Mouse (Mus musculus) adrenal gland, adult 18-20 months (tissue): ENCODE data around the gene B3gnt3. TPM values are rescaled to one million over a fixed set of nuclear protein-coding genes. Genes with fewer than 3 reads are reported as not detected.
"Not testable (repeated sequence)": the region's sequence is repeated elsewhere in the genome, so short reads cannot be mapped to it uniquely, and the experiment has no call there.

Experiments used
- DNase-seq, 2 experiments: peaks; one replicate each; pipeline ENCODE4 v3.0.0; 2021 to 2022; ENCODE audit warnings: low spot score in 2 of 2
- total RNA-seq, 2 experiments: library from RNA; stranded (reverse); gene quantifications; 1 replicate in 1 of 2; 2 replicates in 1 of 2; pipeline ENCODE4 v1.2.3; 2021

The B3gnt3 gene
- total RNA-seq, 2 experiments from 2014 or later: 3.5 to 4.3 TPM

- DNase-seq: no peak
Observed at GRCm38 (mm10) chr8:71715531-71715930, 13.9 kb upstream of the B3gnt3 start.

DNA sequence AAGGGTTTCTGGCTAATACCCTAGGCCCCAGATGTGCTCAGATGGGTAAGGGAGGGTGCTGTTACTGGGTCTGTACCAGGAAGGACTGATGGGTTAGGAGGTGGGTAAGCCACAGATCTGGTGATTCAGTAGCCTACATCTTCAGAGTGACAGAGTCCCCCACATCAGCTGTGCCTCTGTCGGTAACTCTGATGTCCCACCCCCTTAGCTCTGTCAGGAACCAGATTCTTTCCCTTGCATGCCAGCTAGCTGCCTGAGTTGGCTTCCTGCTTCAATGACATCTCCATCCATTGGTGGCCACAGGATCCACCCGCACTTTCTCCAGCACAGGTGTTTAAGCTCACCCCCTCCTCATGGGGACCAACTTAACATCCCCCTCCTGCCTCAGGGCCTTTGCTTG, 10.0 kb upstream of the B3gnt3 start:
- DNase-seq: no peak

- peak; percentile 69 to 82 for DNase-seq
Observed at GRCm38 (mm10) chr8:71709800-71710446, 8.3 kb upstream of the B3gnt3 start.

GRCm38 (mm10) chr8:71709134-71709799, 7.7 kb upstream of the B3gnt3 start:
- DNase-seq: no peak

- no peak for DNase-seq
Observed at GRCm38 (mm10) chr8:71707874-71708273, 6.3 kb upstream of the B3gnt3 start.

DNA sequence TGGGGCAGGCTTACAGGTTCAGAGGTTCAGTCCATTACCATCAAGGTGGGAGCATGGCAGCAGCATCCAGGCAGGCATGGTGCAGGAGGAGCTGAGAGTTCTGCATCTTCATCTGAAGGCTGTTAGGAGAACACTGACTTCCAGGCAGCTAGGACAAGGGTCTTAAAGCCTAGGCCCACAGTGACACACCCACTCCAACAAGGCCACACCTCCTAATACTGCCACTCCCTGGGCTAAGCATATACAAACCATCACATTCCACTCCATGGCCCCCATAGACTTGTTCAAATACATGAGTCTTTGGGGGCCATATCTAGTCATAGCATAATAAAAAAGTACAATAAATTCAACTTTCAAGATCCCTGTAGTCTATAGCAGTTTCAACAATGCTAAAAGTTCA, 1.8 kb upstream of the B3gnt3 start:
- not testable (repeated sequence) for DNase-seq

- DNase-seq: no peak
Observed at GRCm38 (mm10) chr8:71702923-71703322, 1.3 kb upstream of the B3gnt3 start.

GRCm38 (mm10) chr8:71702087-71702432, 471 bp upstream of the B3gnt3 start:
- DNase-seq: no peak

DNA sequence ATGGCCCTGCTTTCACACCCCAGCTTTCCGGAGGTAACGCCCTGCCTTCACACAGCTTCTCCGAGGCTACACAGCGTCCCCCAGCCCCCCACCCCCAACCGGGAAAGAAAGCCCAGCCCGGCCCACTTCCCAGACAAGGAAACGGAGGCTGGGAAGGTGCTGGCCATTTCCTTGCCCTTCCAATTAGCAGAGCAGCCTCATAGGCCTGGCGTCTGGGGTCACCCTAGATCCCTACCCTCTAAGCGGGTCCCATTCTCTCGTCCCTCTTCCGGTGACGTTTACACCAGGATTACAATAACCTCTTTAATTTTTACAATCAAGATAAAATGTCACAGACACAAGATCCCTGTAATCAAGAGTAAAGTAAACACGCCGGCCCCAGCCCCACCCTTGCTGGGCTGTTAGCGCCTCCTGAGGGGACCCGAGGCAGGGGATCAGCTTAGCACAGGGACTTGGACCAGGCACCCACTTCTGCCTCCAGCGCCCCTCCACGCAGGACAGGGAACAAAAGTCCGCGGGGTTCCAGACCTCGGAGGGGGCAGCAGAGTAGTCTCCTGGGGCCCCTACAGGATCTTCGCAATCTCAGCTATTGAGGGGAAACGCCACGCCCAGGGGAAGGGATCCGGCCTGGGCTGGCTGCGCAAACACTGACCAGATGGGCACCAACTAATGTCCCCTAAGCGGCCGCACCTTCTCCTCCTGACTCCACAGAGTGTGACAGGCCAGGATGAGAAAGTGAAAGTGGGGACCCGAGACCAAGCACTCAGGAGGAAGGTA, 908 bp downstream of the B3gnt3 start:
- no peak for DNase-seq

DNA sequence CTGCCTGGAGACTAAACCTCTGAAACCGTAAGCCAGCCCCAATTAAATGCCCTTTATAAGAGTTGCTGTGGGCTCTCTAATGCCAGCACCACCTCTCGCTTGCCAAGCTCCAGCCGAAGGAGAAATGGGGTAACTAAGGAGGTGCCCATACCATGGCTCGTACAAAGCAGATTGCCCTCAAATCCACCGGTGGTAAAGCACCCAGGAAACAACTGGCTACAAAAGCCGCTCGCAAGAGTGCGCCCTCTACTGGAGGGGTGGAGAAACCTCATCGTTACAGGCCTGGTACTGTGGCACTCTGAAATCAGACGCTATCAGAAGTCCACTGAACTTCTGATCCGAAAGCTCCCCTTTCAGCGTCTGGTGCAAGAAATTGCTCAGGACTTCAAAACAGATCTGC, 6.1 kb downstream of the B3gnt3 start:
- not testable (repeated sequence) for DNase-seq

- DNase-seq: no peak
Observed at GRCm38 (mm10) chr8:71693166-71694041, 8.2 kb downstream of the B3gnt3 start.

DNA sequence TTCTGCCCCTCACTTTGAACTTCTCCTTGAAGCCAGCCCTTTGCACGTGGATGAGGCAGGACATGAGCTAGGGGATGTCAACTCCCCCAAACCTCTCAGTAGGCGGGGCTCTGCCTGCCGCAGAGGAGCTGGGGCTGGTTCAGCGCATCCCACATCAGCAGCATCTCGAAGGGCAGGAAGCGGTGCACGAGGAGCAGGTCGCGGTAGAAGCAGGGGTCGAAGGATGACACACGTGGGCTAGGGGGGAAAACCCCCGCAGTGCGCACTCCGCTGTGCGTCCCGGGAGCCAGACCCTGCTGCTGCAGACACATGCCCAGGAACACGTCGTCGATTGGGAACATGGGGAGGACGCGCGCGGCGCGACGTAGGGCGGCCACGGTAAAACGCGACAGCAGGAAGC, 9.1 kb downstream of the B3gnt3 start:
- no peak for DNase-seq

GRCm38 (mm10) chr8:71689028-71689427, 12.6 kb downstream of the B3gnt3 start, which contains the start of gene Insl3:
Gene Insl3, plus strand, starts transcription at chr8:71689214.
- DNase-seq: no peak

GRCm38 (mm10) chr8:71687616-71688015, 14.0 kb downstream of the B3gnt3 start:
- DNase-seq: no peak

- no peak for DNase-seq
Observed at GRCm38 (mm10) chr8:71686143-71686734, 15.3 kb downstream of the B3gnt3 start.

- no peak for DNase-seq
Observed at GRCm38 (mm10) chr8:71685573-71685972, 16.0 kb downstream of the B3gnt3 start.

DNA sequence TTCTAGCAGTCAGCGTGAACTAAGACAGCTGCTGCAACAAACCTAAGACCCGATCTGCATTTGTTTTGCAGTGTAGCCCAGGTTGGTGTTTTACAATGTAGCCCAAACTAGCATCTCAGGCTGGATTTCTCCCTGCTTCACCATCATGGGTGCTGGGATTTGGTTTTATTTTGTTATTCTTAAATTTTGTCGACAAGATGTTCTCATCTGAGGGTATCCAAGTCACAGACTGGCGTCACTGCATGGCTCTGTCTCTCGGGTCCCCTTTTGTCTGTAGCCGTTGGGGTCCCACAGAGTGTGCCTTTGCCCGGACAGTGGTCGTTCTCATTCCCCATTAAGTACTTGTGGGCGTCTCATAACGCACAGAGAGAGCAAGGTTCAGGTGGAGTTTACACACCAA, 16.9 kb downstream of the B3gnt3 start:
- DNase-seq: no peak

GRCm38 (mm10) chr8:71682832-71683231, 18.8 kb downstream of the B3gnt3 start:
- no peak for DNase-seq

GRCm38 (mm10) chr8:71681369-71681915, 20.1 kb downstream of the B3gnt3 start:
- DNase-seq: no peak

GRCm38 (mm10) chr8:71680471-71680870, 21.1 kb downstream of the B3gnt3 start:
- DNase-seq: no peak
